Mouse (Mus musculus): Measurements from ENCODE around the gene Ptn. TPM values are rescaled to one million over a fixed set of nuclear protein-coding genes. Genes with fewer than 3 reads are reported as not detected.

The Ptn gene
- polyA plus RNA-seq, 1 experiment from 2014 or later: 472 TPM

DNA sequence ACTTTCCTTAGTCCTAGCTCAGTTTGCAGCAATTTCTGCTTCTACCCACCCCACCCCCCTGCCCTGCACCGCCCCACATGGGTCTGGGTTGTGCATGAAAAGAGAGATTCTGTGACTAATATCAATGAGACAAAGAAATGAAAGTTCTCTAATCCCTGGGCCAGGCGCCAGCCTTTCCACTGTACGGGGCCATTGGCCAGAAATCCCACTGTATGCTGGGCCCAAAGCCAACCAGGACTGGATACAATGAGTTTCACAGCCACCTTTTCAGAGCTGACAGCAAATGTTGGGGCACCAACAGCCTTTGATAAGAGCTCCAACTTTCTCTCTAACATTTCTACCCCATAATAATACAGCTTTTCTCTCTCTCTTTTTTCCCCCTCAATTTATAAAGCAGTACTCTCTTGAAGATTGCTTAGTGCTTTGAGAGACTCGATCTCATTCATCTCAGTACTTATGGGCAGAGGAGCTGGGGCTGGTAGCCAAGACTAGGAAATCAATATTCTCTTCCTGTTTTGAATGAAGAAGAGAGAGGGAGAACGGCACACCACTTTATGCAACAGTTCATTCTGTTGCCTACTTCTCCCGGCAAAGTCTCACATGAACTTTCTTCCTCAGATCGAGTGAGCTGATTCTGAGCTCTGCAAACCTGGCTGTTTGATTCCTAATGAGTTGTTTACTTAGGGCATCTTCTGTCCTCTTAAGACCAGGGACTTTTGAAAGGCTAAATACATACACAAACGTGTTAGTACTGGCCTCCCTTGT, 9.2 kb upstream of the Ptn start:
- H3K4me2 ChIP-seq (ENCODE audit: low read length): peak overlapping the region; percentile 13; the same call in 1 of the 2 replicates

DNA sequence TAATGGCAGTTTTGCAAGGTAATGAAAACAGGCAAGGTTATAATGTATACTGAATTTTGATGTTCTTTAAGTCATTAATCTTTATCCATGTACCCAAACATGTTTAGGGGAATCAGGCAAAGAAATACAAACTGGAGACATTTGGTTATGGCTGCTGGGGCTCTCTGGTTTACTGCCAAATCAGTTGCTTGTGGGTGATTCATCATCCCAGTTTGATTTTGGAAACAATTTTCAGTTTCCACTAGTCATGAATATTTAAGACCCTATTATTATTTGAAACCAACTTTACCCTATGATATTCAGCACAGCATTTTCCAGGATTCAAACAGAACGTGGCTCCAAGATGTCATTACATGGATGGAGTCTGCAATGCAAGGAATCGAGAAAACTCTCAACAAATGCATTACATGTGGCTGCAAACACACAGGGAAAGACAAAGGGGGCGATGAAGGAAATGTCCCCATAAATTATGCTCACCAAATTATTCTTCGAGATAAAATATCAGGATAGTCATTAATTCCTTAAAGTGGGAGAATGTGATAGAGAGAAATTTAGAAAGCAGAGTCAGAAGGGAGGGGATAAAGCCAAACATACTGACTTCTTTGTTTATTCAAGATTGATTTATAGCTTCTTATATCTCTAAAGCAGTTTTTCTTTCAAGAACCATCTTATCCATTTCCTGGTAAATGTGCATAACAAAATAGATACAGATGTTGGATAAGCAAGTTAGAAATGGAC, 8.4 kb upstream of the Ptn start:
- WGBS: 30% methylated on average over 4 of the region's 4 CpGs
- Histone ChIP-seq H3K27ac (ENCODE audit: low read length) (peak overlapping the region; percentile 66; the same call in 1 of the 2 replicates), H3K36me3 (ENCODE audit: control insufficient read depth, insufficient read depth) (no peaks in the 10 kb centered on the region), H3K9me3 (ENCODE audit: control insufficient read depth, low read length) (no peaks in the 10 kb centered on the region), H3K4me2 (ENCODE audit: low read length) (no peak overlapping the region; the same call in 1 of the 2 replicates), H3K4me3 (replicated peaks; ENCODE audit: low read length) (no peak overlapping the region), H3K4me1 (replicated peaks; ENCODE audit: control insufficient read depth, insufficient read depth, low read length) (peaks cover 25% of the 10 kb centered on the region), H3K9ac (replicated peaks; ENCODE audit: low read depth, low read length) (no peak overlapping the region), H3K27me3 (replicated peaks; ENCODE audit: control insufficient read depth, insufficient read depth, low read length) (no peaks in the 10 kb centered on the region)
- peak; percentile 18; the same call in 1 of the 2 replicates for ATAC-seq

More for the DNA sequence above, 9.2 kb upstream of the Ptn start:
- 10% methylated on average over 8 of the region's 8 CpGs for WGBS
- H3K36me3 ChIP-seq (ENCODE audit: control insufficient read depth, insufficient read depth): no peaks in the 10 kb centered on the region
- H3K4me3 ChIP-seq (replicated peaks; ENCODE audit: low read length): no peak overlapping the region
- no peaks in the 10 kb centered on the region for H3K9me3 ChIP-seq (ENCODE audit: control insufficient read depth, low read length)
- H3K4me1 ChIP-seq (replicated peaks; ENCODE audit: control insufficient read depth, insufficient read depth, low read length): peaks cover 25% of the 10 kb centered on the region
- peak overlapping the region; percentile 59 for H3K27ac ChIP-seq (ENCODE audit: low read length)
- H3K27me3 ChIP-seq (replicated peaks; ENCODE audit: control insufficient read depth, insufficient read depth, low read length): no peaks in the 10 kb centered on the region
- H3K9ac ChIP-seq (replicated peaks; ENCODE audit: low read depth, low read length): no peak overlapping the region
- peak; percentile 94 for ATAC-seq

DNA sequence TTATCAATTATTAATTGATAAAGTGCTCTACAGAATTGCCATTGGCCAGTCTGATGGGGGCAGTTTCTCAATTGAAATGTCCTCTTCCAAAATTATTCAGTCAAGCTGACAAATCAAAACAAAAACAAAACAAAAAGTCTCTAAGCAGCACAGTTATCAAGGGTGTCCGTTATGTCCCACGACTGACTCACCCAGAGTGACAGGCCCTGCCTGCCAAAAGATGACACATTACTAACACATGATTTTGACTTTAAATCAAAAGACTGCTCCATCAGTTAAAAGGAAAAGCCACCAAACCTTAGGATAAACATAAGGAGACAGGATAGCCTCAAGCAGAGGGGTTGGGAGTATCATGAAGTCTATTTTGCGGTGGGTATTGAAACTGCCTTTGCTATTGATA, 6.6 kb upstream of the Ptn start:
- Histone ChIP-seq H3K4me2 (ENCODE audit: low read length) (no peak overlapping the region), H3K9me3 (ENCODE audit: control insufficient read depth, low read length) (no peaks in the 10 kb centered on the region), H3K4me3 (replicated peaks; ENCODE audit: low read length) (no peak overlapping the region), H3K36me3 (ENCODE audit: control insufficient read depth, insufficient read depth) (no peaks in the 10 kb centered on the region), H3K27me3 (replicated peaks; ENCODE audit: control insufficient read depth, insufficient read depth, low read length) (no peaks in the 10 kb centered on the region), H3K4me1 (replicated peaks; ENCODE audit: control insufficient read depth, insufficient read depth, low read length) (peaks cover 25% of the 10 kb centered on the region), H3K9ac (replicated peaks; ENCODE audit: low read depth, low read length) (no peak overlapping the region), H3K27ac (ENCODE audit: low read length) (peak overlapping the region; percentile 19; the same call in 1 of the 2 replicates)
- ATAC-seq: no peak
- 64% methylated on average over 3 of the region's 3 CpGs for WGBS

DNA sequence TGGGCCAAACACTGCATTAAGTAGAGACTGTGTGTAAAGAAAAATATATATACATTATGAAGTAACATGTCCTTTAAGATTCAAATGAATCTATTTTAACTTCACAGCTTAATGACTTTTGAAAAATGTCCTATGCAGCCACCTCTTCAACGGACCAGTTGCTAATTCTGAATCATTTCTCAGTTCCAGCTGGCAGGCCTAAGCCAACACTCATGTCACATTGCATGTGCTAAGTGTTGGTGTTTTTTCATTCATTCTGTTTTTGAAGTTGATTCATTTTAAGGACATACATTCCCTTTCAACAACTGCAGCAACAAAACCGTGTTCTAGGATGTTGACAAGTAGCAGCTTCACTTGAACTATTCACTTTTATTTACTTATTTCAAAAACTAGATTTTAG, 6.0 kb upstream of the Ptn start:
- no peak overlapping the region for H3K4me3 ChIP-seq (replicated peaks; ENCODE audit: low read length)
- peaks cover 25% of the 10 kb centered on the region for H3K4me1 ChIP-seq (replicated peaks; ENCODE audit: control insufficient read depth, insufficient read depth, low read length)
- no peaks in the 10 kb centered on the region for H3K9me3 ChIP-seq (ENCODE audit: control insufficient read depth, low read length)
- no peak overlapping the region for H3K4me2 ChIP-seq (ENCODE audit: low read length)
- WGBS: 60% methylated on average over 2 of the region's 2 CpGs
- H3K36me3 ChIP-seq (ENCODE audit: control insufficient read depth, insufficient read depth): no peaks in the 10 kb centered on the region
- H3K27me3 ChIP-seq (replicated peaks; ENCODE audit: control insufficient read depth, insufficient read depth, low read length): no peaks in the 10 kb centered on the region
- no peak overlapping the region for H3K27ac ChIP-seq (ENCODE audit: low read length)
- H3K9ac ChIP-seq (replicated peaks; ENCODE audit: low read depth, low read length): no peak overlapping the region
- ATAC-seq: no peak

DNA sequence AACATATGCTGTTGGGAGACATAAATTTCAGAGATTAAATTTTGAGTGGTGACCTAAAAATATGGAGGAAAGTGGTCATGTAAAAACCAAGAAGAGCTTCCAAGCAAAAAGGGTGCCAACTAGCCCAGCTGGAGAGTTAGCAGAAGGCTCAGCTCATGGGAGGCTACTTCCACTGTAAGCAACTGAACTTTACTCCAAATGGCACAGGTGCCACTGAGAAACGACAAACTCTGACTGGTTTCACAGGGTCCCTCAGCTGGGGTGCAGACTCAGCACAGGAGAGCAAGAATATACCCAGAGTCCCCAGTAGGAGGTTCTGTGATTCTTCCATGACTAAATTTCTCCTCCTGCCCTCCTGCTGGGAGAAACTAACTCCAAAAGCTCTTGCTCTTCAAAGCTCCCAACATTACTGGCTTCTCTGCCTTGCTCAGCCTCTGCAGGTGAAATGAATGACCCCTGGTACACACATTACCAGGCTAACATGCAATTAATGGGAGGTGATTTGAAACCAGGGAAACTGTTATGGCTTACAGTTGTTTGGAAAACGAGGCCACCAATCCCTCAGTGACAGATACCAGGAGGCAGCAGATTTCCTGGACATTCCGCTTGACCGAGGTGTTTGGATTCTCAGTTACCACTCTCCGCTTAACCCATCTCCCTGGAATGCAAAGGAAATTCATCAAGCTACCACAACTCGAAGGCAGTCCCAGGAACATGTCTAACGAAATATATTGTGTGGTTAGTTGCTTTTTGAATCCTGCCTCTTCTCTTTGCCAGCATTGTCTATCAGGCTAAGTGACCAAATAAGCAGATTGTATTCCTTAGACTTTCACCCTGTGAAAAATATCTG, 2.9 kb upstream of the Ptn start:
- no peak overlapping the region for H3K27ac ChIP-seq (ENCODE audit: low read length)
- peaks cover 26% of the 10 kb centered on the region for H3K4me1 ChIP-seq (replicated peaks; ENCODE audit: control insufficient read depth, insufficient read depth, low read length)
- no peaks in the 10 kb centered on the region for H3K9me3 ChIP-seq (ENCODE audit: control insufficient read depth, low read length)
- no peak for ATAC-seq
- H3K27me3 ChIP-seq (replicated peaks; ENCODE audit: control insufficient read depth, insufficient read depth, low read length): no peaks in the 10 kb centered on the region
- H3K36me3 ChIP-seq (ENCODE audit: control insufficient read depth, insufficient read depth): no peaks in the 10 kb centered on the region
- H3K4me2 ChIP-seq (ENCODE audit: low read length): no peak overlapping the region
- H3K9ac ChIP-seq (replicated peaks; ENCODE audit: low read depth, low read length): no peak overlapping the region
- no peak overlapping the region for H3K4me3 ChIP-seq (replicated peaks; ENCODE audit: low read length)
- WGBS: 81% methylated on average over 7 of the region's 7 CpGs

DNA sequence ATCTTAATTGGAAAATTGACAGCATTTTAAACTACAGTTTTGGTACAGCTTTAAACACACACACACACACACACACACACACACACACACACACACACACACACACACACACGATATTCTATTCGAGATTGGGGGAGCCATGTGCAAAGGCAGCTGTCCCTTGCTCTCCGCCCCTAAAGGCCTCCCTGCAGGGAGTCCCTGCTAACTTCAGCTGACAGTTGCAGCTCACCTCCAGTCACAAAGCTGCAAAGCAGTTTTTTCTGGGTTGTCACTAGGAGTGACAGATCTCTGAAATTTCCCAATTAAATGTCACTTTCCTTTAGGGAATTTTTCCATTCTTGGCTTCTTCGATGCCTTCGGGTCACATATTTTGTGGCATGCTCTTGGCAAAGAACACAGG, 428 bp upstream of the Ptn start:
- no peaks in the 10 kb centered on the region for H3K9me3 ChIP-seq (ENCODE audit: control insufficient read depth, low read length)
- no peaks in the 10 kb centered on the region for H3K27me3 ChIP-seq (replicated peaks; ENCODE audit: control insufficient read depth, insufficient read depth, low read length)
- H3K4me2 ChIP-seq (ENCODE audit: low read length): peak overlapping the region; percentile 74
- peak overlapping the region; percentile 89 for H3K27ac ChIP-seq (ENCODE audit: low read length)
- peak overlapping the region; percentile 76 for H3K9ac ChIP-seq (replicated peaks; ENCODE audit: low read depth, low read length)
- 4% methylated on average over 5 of the region's 5 CpGs for WGBS
- ATAC-seq: peak; percentile 19
- peaks cover 23% of the 10 kb centered on the region for H3K4me1 ChIP-seq (replicated peaks; ENCODE audit: control insufficient read depth, insufficient read depth, low read length)
- no peaks in the 10 kb centered on the region for H3K36me3 ChIP-seq (ENCODE audit: control insufficient read depth, insufficient read depth)
- H3K4me3 ChIP-seq (replicated peaks; ENCODE audit: low read length): peak overlapping the region; percentile 66

DNA sequence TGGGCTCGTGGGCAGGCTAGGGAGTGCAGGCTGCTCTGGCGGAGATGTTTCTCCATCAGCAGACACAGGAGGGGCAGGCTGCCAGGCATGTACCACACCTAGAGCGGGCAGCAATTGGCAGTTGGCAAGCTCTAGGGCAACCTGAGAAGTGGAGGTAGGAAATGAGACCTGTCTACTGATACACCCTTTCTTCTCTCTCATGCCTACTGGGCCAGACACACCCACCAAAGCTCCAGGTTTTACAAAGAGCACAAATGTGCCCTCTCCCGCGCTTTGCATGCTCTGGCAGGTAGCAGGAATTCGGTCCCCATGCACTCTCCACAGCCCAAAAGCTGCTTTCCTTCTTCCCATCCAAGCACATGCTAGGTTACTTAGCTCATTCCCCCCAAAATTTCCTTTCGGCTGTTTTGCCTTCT, 701 bp downstream of the Ptn start:
- H3K4me2 ChIP-seq (ENCODE audit: low read length): peak overlapping the region; percentile 74
- no peaks in the 10 kb centered on the region for H3K27me3 ChIP-seq (replicated peaks; ENCODE audit: control insufficient read depth, insufficient read depth, low read length)
- peak; percentile 51 for ATAC-seq
- no peaks in the 10 kb centered on the region for H3K36me3 ChIP-seq (ENCODE audit: control insufficient read depth, insufficient read depth)
- peak overlapping the region; percentile 76 for H3K9ac ChIP-seq (replicated peaks; ENCODE audit: low read depth, low read length)
- H3K27ac ChIP-seq (ENCODE audit: low read length): peak overlapping the region; percentile 89
- no peaks in the 10 kb centered on the region for H3K9me3 ChIP-seq (ENCODE audit: control insufficient read depth, low read length)
- under 1% methylated on average over 7 of the region's 7 CpGs for WGBS
- H3K4me1 ChIP-seq (replicated peaks; ENCODE audit: control insufficient read depth, insufficient read depth, low read length): peaks cover 23% of the 10 kb centered on the region
- H3K4me3 ChIP-seq (replicated peaks; ENCODE audit: low read length): peak overlapping the region; percentile 66

DNA sequence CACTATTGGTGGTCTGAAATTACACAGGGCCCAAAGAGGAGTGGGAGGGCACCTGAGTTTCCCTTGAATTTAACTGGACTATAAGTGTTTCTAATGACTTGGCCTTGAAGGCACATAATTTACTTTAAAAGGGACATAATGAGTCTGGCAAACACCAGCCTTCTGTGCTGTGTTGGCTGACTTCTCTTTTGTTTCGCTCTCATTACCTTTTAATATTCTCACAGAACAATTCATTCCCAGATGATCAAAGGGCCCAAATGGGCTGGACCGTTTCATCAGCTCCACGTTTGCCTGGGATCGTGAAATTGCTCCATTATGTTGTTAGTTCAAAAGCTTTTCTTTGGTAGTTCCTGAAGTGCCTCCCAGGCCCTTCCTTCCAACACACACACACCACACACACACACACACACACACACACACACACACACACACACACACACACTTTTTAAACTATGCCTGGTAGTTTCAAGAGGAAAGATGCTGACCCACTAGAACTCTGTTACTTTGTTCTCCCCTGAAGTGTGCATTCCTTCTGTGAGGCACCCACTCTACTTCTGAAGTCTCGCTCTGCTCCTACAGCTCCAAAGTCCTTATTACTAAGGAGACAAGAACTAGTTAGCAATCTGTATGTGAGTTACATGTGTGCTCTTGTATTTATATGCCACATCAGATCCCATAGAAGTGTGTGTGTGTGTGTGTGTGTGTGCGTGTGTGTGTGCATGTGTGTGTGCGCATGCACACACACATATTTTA, 1.5 kb downstream of the Ptn start:
- peak overlapping the region; percentile 89 for H3K27ac ChIP-seq (ENCODE audit: low read length)
- no peak for ATAC-seq
- 18% methylated on average over 7 of the region's 7 CpGs for WGBS

More for the DNA sequence above, 1.5 kb downstream of the Ptn start:
- peak overlapping the region; percentile 76 for H3K9ac ChIP-seq (replicated peaks; ENCODE audit: low read depth, low read length)
- peak overlapping the region; percentile 66 for H3K4me3 ChIP-seq (replicated peaks; ENCODE audit: low read length)
- H3K36me3 ChIP-seq (ENCODE audit: control insufficient read depth, insufficient read depth): no peaks in the 10 kb centered on the region
- no peaks in the 10 kb centered on the region for H3K27me3 ChIP-seq (replicated peaks; ENCODE audit: control insufficient read depth, insufficient read depth, low read length)
- peak overlapping the region; percentile 74 for H3K4me2 ChIP-seq (ENCODE audit: low read length)
- no peaks in the 10 kb centered on the region for H3K9me3 ChIP-seq (ENCODE audit: control insufficient read depth, low read length)
- peaks cover 23% of the 10 kb centered on the region for H3K4me1 ChIP-seq (replicated peaks; ENCODE audit: control insufficient read depth, insufficient read depth, low read length)
